Comparison of ENCODE assay signal across 22 mouse cellular contexts in genomic region chr12:9053345-9053744, GRCm38 (mm10). TPM values are rescaled to one million over a fixed set of nuclear protein-coding genes. Genes with fewer than 3 reads are reported as not detected.
DNase-seq lines count a peak whose midpoint lies in the region; ATAC-seq lines count a peak whose summit lies in the region.
"Had no signal": no experiment of that assay in that cellular context is flagged by ENCODE, and none has a peak within 500 bp of the region (broad histone marks: within the 10 kb centered on the region; RNA-seq: fewer than 3 reads in every experiment).

No protein-coding gene starts in this region.

- DNase-seq in frontal cortex, adult 2 months (ENCODE audit: extremely low spot score in 1 of 2, low spot score in 1 of 2) = no peak
- DNase-seq in layer of hippocampus, adult 9-11 months = peak; percentile 66
- DNase-seq in layer of hippocampus, postnatal 36 days = no peak
- DNase-seq in right cerebral cortex, adult 18-20 months = peak; percentile 21
- DNase-seq in right cerebral cortex, postnatal 10 days (ENCODE audit: low spot score in 2 of 2) = no peak
- peak; percentile 29 for DNase-seq in telencephalon, adult 2 months (ENCODE audit: low read depth, low spot score)
- DNase-seq in urinary bladder, postnatal 36 days (ENCODE audit: low spot score in 2 of 2) = no peak
- DNase-seq: B cell, adult 2 months; cerebellum, adult 8-10 months; cerebellum, postnatal 36 days; embryo, embryonic 11 days; gastrocnemius, postnatal 14 days; heart, postnatal 14 days; kidney, adult 8-10 months; kidney, postnatal 14 days; right cerebral cortex, postnatal 4 days; thymus, adult 2 months; thymus, postnatal 4 days had no signal

- ATAC-seq in frontal cortex, adult (ENCODE audit: low TSS enrichment) = peak; percentile 64
- ATAC-seq: forebrain, embryonic 16.5 days; hindbrain, postnatal 0 days; intestine, embryonic 15.5 days had no signal

RNA-seq across cellular contexts. Expression of gene Ttc32, which starts 23.5 kb away (rescaled TPM):
- 5.1 and 7.0 TPM in 2 replicates for polyA plus RNA-seq in frontal cortex, adult 2 months (2012; rRNA removed)
- total RNA-seq in layer of hippocampus, postnatal 36 days (2021) = 1 to 10 TPM; 4.5 to 5.7 TPM

Comparison
In these comparisons a context has a peak if more than half of its experiments do, and no peak if none do; other contexts are left out.
1. DNase-seq: peak in layer of hippocampus, adult 9-11 months (single experiment), right cerebral cortex, adult 18-20 months (single experiment) and telencephalon, adult 2 months (single experiment); none in frontal cortex, adult 2 months (0 of 2), layer of hippocampus, postnatal 36 days (0 of 2), right cerebral cortex, postnatal 10 days (0 of 2) and urinary bladder, postnatal 36 days (0 of 2).